Mouse (Mus musculus) erythroblast, embryonic 14.5 days (primary cell): ENCODE measurements around the gene Adck1. TPM values are rescaled to one million over a fixed set of nuclear protein-coding genes. Genes with fewer than 3 reads are reported as not detected.
"Not testable (repeated sequence)": the region's sequence is repeated elsewhere in the genome, so short reads cannot be mapped to it uniquely, and the experiment has no call there.

Source experiments
- H3K27me3 ChIP-seq: 2 replicates; pipeline ENCODE4 v1.6.1; 2012; ENCODE audit warnings: inconsistent platforms; ENCODE audit not compliant: control insufficient read depth
- H3K36me3 ChIP-seq: 2 replicates; pipeline ENCODE4 v1.6.1; 2012; ENCODE audit warnings: mild to moderate bottlenecking, inconsistent platforms; ENCODE audit not compliant: control insufficient read depth
- H3K4me1 ChIP-seq: 2 replicates; pipeline ENCODE4 v1.6.1; 2012; ENCODE audit warnings: inconsistent platforms; ENCODE audit not compliant: control insufficient read depth
- H3K4me3 ChIP-seq: replicated peaks from 2 replicates; pipeline ENCODE3; 2012; ENCODE audit warnings: moderate library complexity, mild to moderate bottlenecking, inconsistent platforms
- H3K9me3 ChIP-seq: 2 replicates; pipeline ENCODE4 v1.6.1; 2012; ENCODE audit warnings: low read length, inconsistent platforms, mixed read lengths; ENCODE audit not compliant: control insufficient read depth
- GATA1 ChIP-seq: IDR thresholded peaks from 2 replicates; pipeline ENCODE4 v1.6.1; 2012; ENCODE audit warnings: low read length, inconsistent platforms, mixed read lengths
- TAL1 ChIP-seq: IDR thresholded peaks from 3 replicates; pipeline ENCODE4 v1.6.1; 2012; ENCODE audit warnings: low read length, inconsistent platforms, mixed read lengths
- polyA plus RNA-seq: library from polyadenylated mRNA; stranded (reverse); fragments of >175 nt; gene quantifications from 2 replicates; pipeline ENCODE4 v1.2.3, GENCODE M21; 2012

Gene Adck1
- polyA plus RNA-seq, 1 experiment = 0.12 TPM

DNA sequence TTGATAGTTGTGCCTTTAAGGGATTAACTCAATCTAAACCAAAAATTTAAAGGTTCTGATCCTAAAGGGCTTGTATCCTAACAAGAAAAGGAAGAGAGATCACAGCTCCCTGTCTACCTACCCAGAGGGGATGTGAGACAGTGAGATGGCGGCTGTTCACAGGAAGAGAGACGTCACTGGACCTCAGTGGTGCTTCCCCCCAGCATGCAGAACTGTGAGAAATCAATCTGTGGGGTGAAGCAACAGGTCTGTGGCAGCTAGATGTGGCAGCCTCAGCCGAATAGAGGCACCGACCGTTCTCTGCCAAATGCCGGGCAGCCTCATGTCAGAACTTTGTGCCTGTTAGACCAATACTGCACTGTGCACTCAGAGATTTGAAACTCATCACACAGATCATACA lies 106.4 kb downstream of the Adck1 start:
- TF ChIP-seq GATA1 (no peak), TAL1 (no peak)
- H3K9me3 ChIP-seq = no peaks in the 10 kb centered on the region
- H3K4me1 ChIP-seq = no peaks in the 10 kb centered on the region

DNA sequence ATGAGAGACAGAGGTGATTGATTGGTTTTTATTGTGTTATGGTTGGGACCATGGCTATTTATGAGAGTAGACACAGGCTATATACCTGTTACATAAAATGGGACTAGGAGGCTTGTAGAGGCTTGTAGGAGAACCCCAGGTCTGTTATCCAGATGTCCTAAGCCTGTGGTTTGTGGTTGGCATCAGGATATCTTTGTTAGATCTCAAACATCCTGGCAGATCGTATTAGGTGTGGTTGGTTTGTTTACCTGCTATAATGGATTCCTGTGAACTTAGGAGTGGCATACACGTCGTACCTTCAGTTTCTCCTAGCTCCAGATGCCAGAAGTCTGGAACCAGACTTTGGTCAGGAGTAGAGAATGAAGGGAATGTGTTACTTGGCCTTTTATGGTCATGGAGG lies 106.9 kb downstream of the Adck1 start:
- no peaks in the 10 kb centered on the region for H3K27me3 ChIP-seq
- TF ChIP-seq GATA1 (no peak), TAL1 (no peak)
- H3K36me3 ChIP-seq = no peaks in the 10 kb centered on the region
- no peaks in the 10 kb centered on the region for H3K4me1 ChIP-seq
- H3K4me3 ChIP-seq = no peak overlapping the region
- H3K9me3 ChIP-seq = no peaks in the 10 kb centered on the region

More for the DNA sequence above, 106.4 kb downstream of the Adck1 start:
- no peaks in the 10 kb centered on the region for H3K27me3 ChIP-seq
- H3K4me3 ChIP-seq = no peak overlapping the region
- no peaks in the 10 kb centered on the region for H3K36me3 ChIP-seq

DNA sequence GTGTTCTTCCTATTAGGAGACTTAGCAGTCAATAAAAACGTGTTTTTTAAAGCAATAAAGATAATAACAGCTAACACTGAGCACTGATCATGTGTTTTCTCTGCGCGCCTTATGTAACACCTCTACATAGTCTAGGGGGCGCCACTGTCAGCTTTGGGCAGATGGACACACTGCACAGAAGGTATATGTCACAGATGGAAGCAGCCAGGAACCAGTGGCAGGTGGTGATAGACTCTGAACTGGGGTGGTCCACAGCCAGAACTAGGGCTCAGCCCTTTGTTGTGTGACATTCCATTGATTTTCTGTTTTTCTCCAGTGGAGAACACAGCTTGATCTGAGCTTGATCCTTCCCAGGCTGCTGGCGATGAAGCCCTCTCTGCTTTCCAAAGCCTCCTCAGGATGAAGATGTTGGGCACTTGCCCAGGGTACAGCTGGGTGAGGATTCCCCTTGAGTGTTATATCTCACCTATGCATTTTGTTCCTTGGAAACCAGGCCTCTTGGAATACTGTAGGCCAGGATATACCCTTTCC lies 107.6 kb downstream of the Adck1 start:
- no peaks in the 10 kb centered on the region for H3K4me1 ChIP-seq
- no peaks in the 10 kb centered on the region for H3K27me3 ChIP-seq
- no peaks in the 10 kb centered on the region for H3K36me3 ChIP-seq
- H3K4me3 ChIP-seq = no peak overlapping the region
- TF ChIP-seq GATA1 = no peak
- no peak for TF ChIP-seq TAL1
- no peaks in the 10 kb centered on the region for H3K9me3 ChIP-seq

DNA sequence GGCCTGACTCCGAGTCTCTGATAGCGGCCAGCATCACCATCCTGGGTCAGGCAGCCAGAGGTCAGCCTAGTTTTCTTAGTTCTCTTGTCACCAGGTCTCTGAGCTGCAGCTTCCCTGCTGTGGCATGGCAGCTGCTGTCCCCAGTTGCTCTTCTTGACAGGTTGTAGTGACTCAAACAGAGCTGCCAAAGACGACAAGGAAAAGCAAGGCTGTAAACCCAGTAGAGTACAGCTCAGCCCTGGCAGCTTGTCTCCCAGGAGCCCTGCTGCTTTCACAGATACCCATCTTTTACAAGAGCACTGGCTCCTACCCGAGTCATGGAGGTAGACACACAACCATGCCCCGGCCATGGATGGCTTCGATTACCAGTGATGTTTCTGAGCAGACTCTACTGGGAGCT lies 108.3 kb downstream of the Adck1 start:
- Histone ChIP-seq H3K27me3 (no peaks in the 10 kb centered on the region), H3K36me3 (no peaks in the 10 kb centered on the region), H3K9me3 (no peaks in the 10 kb centered on the region), H3K4me3 (no peak overlapping the region), H3K4me1 (no peaks in the 10 kb centered on the region)
- no peak for TF ChIP-seq GATA1
- TF ChIP-seq TAL1 = no peak

DNA sequence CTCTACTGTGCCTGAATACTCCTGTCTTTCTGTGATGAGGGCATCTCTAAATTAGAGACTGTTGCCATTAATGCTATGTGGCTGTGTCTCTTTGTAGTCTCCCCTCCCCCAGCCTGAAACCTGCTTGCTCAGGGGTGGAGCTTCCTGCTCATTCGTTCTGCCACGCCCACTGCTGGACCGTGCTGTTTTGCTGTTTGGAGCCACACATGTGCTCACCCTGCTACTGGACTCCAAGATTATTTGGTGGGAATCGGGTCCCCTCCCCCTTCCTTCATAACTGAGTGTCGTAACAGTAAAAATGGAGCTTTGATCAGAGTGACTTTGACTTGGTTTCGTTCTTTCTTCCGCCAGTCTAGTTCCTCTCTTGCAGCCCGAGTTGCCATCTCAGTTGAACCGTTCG lies 111.5 kb downstream of the Adck1 start:
- H3K4me3 ChIP-seq, H3K9me3 ChIP-seq, H3K36me3 ChIP-seq, H3K27me3 ChIP-seq, H3K4me1 ChIP-seq: not testable (repeated sequence)

DNA sequence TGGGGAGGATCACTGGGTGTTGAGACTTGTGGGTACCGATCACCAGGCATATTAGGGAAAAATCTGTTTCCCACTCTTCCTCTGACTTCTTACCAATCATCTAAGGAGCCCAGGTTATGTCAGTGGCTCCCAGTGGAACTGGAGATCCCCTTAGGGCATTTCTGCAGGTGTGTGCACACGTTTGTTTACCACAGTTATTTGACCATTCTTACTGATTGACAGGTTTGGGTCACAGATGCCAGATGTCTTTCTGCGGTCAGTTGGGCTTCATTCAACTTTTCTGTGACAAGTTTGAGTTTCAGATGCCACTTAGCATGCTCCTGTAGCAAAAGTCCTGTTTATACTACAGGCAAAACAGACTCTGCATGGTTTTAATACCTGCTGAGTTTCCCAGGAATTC lies 112.5 kb downstream of the Adck1 start:
- H3K36me3 ChIP-seq = no peaks in the 10 kb centered on the region
- no peaks in the 10 kb centered on the region for H3K9me3 ChIP-seq
- TF ChIP-seq GATA1 = no peak
- no peaks in the 10 kb centered on the region for H3K4me1 ChIP-seq
- no peaks in the 10 kb centered on the region for H3K27me3 ChIP-seq
- H3K4me3 ChIP-seq = no peak overlapping the region

DNA sequence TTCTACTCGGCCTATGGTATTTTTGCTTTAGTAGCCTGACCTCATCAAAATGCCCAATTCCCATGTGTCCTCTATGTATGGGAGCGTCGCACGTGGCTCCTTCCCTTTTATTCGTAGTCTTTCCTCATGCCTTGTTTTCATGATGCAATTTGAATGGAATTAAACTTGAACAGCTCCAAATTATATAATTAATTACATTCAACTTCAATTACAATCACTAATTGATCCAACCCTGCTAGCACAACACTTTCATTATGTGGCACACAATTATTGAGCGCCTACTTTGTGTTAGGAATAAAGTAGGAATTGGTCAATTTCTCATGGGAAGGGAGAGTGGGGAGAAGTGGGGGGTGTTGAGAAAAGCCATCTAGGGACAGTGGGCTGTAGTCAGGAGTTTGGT lies 113.4 kb downstream of the Adck1 start:
- no peak for TF ChIP-seq GATA1
- no peak for TF ChIP-seq TAL1
- Histone ChIP-seq H3K27me3 (no peaks in the 10 kb centered on the region), H3K36me3 (no peaks in the 10 kb centered on the region), H3K4me3 (no peak overlapping the region), H3K4me1 (no peaks in the 10 kb centered on the region), H3K9me3 (no peaks in the 10 kb centered on the region)

DNA sequence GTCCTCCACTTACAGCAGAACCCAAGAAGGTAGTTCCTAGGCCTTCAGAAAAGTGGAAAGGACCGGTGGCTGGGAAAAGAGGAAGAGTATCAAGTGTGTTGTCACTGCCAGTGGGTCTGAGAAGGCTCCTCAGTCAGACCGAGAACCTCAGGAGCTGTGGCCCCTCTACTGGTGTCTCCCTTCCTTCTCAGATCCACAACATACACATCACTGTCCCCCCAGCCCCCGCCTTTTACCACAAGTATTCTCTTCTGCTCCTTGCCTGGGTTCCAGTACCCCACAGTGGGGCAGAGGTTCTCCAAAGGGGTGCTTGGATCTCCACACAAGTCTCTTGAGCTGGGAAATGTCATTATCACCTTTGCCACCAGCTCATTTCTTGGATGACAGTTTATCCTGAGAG lies 115.5 kb downstream of the Adck1 start:
- no peaks in the 10 kb centered on the region for H3K9me3 ChIP-seq
- H3K36me3 ChIP-seq = no peaks in the 10 kb centered on the region
- TF ChIP-seq TAL1 (no peak), GATA1 (no peak)
- no peaks in the 10 kb centered on the region for H3K27me3 ChIP-seq
- H3K4me1 ChIP-seq = no peaks in the 10 kb centered on the region
- no peak overlapping the region for H3K4me3 ChIP-seq

DNA sequence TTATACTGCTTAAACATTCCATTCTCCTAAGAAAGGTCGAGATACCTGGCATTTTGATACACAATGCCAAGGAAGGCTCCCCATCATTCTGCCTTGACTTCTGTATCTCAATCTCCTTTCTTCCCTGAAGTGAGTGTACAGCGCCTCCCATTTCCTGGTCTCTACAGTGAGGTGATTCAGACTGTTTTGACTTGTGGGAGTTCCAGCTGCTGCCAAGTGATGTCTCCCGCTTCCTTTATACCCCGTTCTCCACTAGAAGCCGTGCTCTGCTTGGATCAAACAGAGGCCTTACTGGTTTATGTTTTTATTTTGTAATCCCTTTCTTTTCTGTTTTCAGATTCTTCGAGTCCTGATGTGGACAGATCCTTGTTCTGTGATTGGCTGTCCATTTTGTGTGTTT lies 116.3 kb downstream of the Adck1 start:
- Histone ChIP-seq H3K4me1 (no peaks in the 10 kb centered on the region), H3K27me3 (no peaks in the 10 kb centered on the region), H3K4me3 (no peak overlapping the region), H3K36me3 (no peaks in the 10 kb centered on the region), H3K9me3 (no peaks in the 10 kb centered on the region)
- TF ChIP-seq GATA1 = no peak
- TF ChIP-seq TAL1 = no peak

DNA sequence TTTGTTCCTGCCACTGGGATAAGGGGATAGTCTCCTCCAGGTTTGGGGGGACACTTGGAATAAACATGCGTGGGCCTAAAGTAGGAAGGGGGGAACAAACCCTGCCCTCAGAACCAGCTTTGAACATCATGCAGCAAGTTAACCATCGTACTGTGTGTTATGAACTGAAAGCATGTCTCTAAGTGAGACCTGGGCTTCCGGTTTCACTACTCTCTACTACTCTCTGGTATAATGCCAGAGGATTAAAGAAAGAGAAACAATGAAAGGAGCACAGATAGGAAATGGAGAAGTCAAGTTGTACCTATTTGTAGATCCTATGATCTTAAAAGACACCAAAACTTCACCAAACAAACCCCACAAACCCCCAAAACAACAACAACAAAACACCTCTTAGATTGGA lies 121.3 kb downstream of the Adck1 start:
- Histone ChIP-seq H3K4me3 (no peak overlapping the region), H3K9me3 (no peaks in the 10 kb centered on the region), H3K36me3 (no peaks in the 10 kb centered on the region), H3K4me1 (no peaks in the 10 kb centered on the region), H3K27me3 (no peaks in the 10 kb centered on the region)
- TF ChIP-seq GATA1 = no peak
- no peak for TF ChIP-seq TAL1
